Mouse (Mus musculus): ENCODE results near the gene Pum2. TPM values are rescaled to one million over a fixed set of nuclear protein-coding genes. Genes with fewer than 3 reads are reported as not detected.

Pum2 gene
- polyA plus RNA-seq, 1 experiment from 2014 or later, result 63.3 TPM

- Histone ChIP-seq H3K27ac (peak overlapping the region; percentile 46; the same call in 1 of the 2 replicates), H3K4me3 (no peak overlapping the region), H3K36me3 (no peaks in the 10 kb centered on the region), H3K27me3 (no peaks in the 10 kb centered on the region), H3K4me2 (replicated peaks) (no peak overlapping the region), H3K4me1 (peaks cover 39% of the 10 kb centered on the region; the same call in 1 of the 2 replicates), H3K9me3 (no peaks in the 10 kb centered on the region), H3K9ac (no peak overlapping the region)
- ATAC-seq (ENCODE audit: insufficient number of reproducible peaks, insufficient read depth, low FRiP score, low TSS enrichment), result no peak
- 79% methylated on average over 9 of the region's 9 CpGs for WGBS
Measured at GRCm38 (mm10) chr12:8781681-8782378, 107.9 kb downstream of the Pum2 start.

GRCm38 (mm10) chr12:8782565-8782964 lies 108.6 kb downstream of the Pum2 start:
- H3K27me3 ChIP-seq, result no peaks in the 10 kb centered on the region
- H3K4me1 ChIP-seq, result peaks cover 36% of the 10 kb centered on the region; the same call in 1 of the 2 replicates
- no peaks in the 10 kb centered on the region for H3K9me3 ChIP-seq
- no peak overlapping the region for H3K4me3 ChIP-seq
- H3K4me2 ChIP-seq (replicated peaks), result no peak overlapping the region
- no peaks in the 10 kb centered on the region for H3K36me3 ChIP-seq
- 75% methylated on average over 3 of the region's 3 CpGs for WGBS
- ATAC-seq (ENCODE audit: insufficient number of reproducible peaks, insufficient read depth, low FRiP score, low TSS enrichment), result no peak
- no peak overlapping the region for H3K27ac ChIP-seq
- no peak overlapping the region for H3K9ac ChIP-seq

- Histone ChIP-seq H3K4me3 (no peak overlapping the region), H3K4me1 (peaks cover 31% of the 10 kb centered on the region; the same call in 1 of the 2 replicates), H3K36me3 (peaks cover 2% of the 10 kb centered on the region; the same call in 1 of the 2 replicates), H3K9ac (no peak overlapping the region), H3K27me3 (no peaks in the 10 kb centered on the region), H3K4me2 (replicated peaks) (no peak overlapping the region), H3K9me3 (no peaks in the 10 kb centered on the region), H3K27ac (no peak overlapping the region)
- 72% methylated on average over 9 of the region's 9 CpGs for WGBS
- no peak for ATAC-seq (ENCODE audit: insufficient number of reproducible peaks, insufficient read depth, low FRiP score, low TSS enrichment)
Measured at GRCm38 (mm10) chr12:8784189-8784588, 110.3 kb downstream of the Pum2 start.

- Histone ChIP-seq H3K9ac (no peak overlapping the region), H3K27ac (no peak overlapping the region), H3K9me3 (no peaks in the 10 kb centered on the region), H3K4me2 (replicated peaks) (no peak overlapping the region), H3K4me1 (peaks cover 17% of the 10 kb centered on the region; the same call in 1 of the 2 replicates), H3K4me3 (no peak overlapping the region), H3K36me3 (peaks cover 25% of the 10 kb centered on the region), H3K27me3 (no peaks in the 10 kb centered on the region)
- WGBS, result 65% methylated on average over 5 of the region's 5 CpGs
- no peak for ATAC-seq (ENCODE audit: insufficient number of reproducible peaks, insufficient read depth, low FRiP score, low TSS enrichment)
Measured at GRCm38 (mm10) chr12:8786476-8786875, 112.5 kb downstream of the Pum2 start.

GRCm38 (mm10) chr12:8786984-8787730 lies 113.2 kb downstream of the Pum2 start:
- no peaks in the 10 kb centered on the region for H3K9me3 ChIP-seq
- no peak overlapping the region for H3K9ac ChIP-seq
- no peak overlapping the region for H3K4me2 ChIP-seq (replicated peaks)
- ATAC-seq (ENCODE audit: insufficient number of reproducible peaks, insufficient read depth, low FRiP score, low TSS enrichment), result no peak
- 89% methylated on average over 12 of the region's 12 CpGs for WGBS
- H3K27me3 ChIP-seq, result no peaks in the 10 kb centered on the region
- no peak overlapping the region for H3K27ac ChIP-seq
- no peak overlapping the region for H3K4me3 ChIP-seq
- H3K4me1 ChIP-seq, result peaks cover 10% of the 10 kb centered on the region; the same call in 1 of the 2 replicates
- H3K36me3 ChIP-seq, result peaks cover 32% of the 10 kb centered on the region

GRCm38 (mm10) chr12:8788469-8788868 lies 114.5 kb downstream of the Pum2 start:
- H3K4me1 ChIP-seq, result 0 out of 2 replicates have a peak, but pooled peaks cover 10% of the 10 kb centered on the region
- no peak overlapping the region for H3K4me2 ChIP-seq (replicated peaks)
- no peaks in the 10 kb centered on the region for H3K27me3 ChIP-seq
- H3K4me3 ChIP-seq, result no peak overlapping the region
- ATAC-seq (ENCODE audit: insufficient number of reproducible peaks, insufficient read depth, low FRiP score, low TSS enrichment), result no peak
- H3K9me3 ChIP-seq, result no peaks in the 10 kb centered on the region
- H3K27ac ChIP-seq, result no peak overlapping the region
- no peak overlapping the region for H3K9ac ChIP-seq
- H3K36me3 ChIP-seq, result peaks cover 45% of the 10 kb centered on the region
- 77% methylated on average over 3 of the region's 3 CpGs for WGBS

GRCm38 (mm10) chr12:8790615-8791014 lies 116.7 kb downstream of the Pum2 start:
- H3K4me2 ChIP-seq (replicated peaks), result no peak overlapping the region
- peaks cover 66% of the 10 kb centered on the region for H3K36me3 ChIP-seq
- WGBS, result 92% methylated on average over 12 of the region's 12 CpGs

GRCm38 (mm10) chr12:8793410-8794051 lies 119.6 kb downstream of the Pum2 start:
- WGBS, result 83% methylated on average over 2 of the region's 2 CpGs
- no peak for ATAC-seq (ENCODE audit: insufficient number of reproducible peaks, insufficient read depth, low FRiP score, low TSS enrichment)
- H3K4me3 ChIP-seq, result no peak overlapping the region

More at GRCm38 (mm10) chr12:8790615-8791014, 116.7 kb downstream of the Pum2 start:
- no peak for ATAC-seq (ENCODE audit: insufficient number of reproducible peaks, insufficient read depth, low FRiP score, low TSS enrichment)
- Histone ChIP-seq H3K9ac (no peak overlapping the region), H3K9me3 (0 out of 2 replicates have a peak, but pooled peaks cover 3% of the 10 kb centered on the region), H3K27ac (no peak overlapping the region), H3K4me3 (no peak overlapping the region), H3K4me1 (0 out of 2 replicates have a peak, but pooled peaks cover 5% of the 10 kb centered on the region), H3K27me3 (no peaks in the 10 kb centered on the region)

GRCm38 (mm10) chr12:8797936-8798335 lies 124.0 kb downstream of the Pum2 start:
- 80% methylated on average over 7 of the region's 7 CpGs for WGBS
- no peak overlapping the region for H3K9ac ChIP-seq
- 0 out of 2 replicates have a peak overlapping the region, but pooled peaks have one; percentile 23 for H3K27ac ChIP-seq
- H3K27me3 ChIP-seq, result no peaks in the 10 kb centered on the region
- 0 out of 2 replicates have a peak, but pooled peaks cover 3% of the 10 kb centered on the region for H3K9me3 ChIP-seq
- H3K4me3 ChIP-seq, result no peak overlapping the region
- H3K4me1 ChIP-seq, result peaks cover 22% of the 10 kb centered on the region
- no peak for ATAC-seq (ENCODE audit: insufficient number of reproducible peaks, insufficient read depth, low FRiP score, low TSS enrichment)
- peaks cover 27% of the 10 kb centered on the region for H3K36me3 ChIP-seq
- H3K4me2 ChIP-seq (replicated peaks), result no peak overlapping the region

More at GRCm38 (mm10) chr12:8793410-8794051, 119.6 kb downstream of the Pum2 start:
- Histone ChIP-seq H3K36me3 (peaks cover 66% of the 10 kb centered on the region), H3K9me3 (0 out of 2 replicates have a peak, but pooled peaks cover 3% of the 10 kb centered on the region), H3K27me3 (no peaks in the 10 kb centered on the region), H3K4me2 (replicated peaks) (no peak overlapping the region), H3K9ac (no peak overlapping the region), H3K4me1 (peaks cover 15% of the 10 kb centered on the region), H3K27ac (no peak overlapping the region)

- no peak overlapping the region for H3K4me2 ChIP-seq (replicated peaks)
- 0 out of 2 replicates have a peak, but pooled peaks cover 3% of the 10 kb centered on the region for H3K9me3 ChIP-seq
- H3K4me1 ChIP-seq, result peaks cover 25% of the 10 kb centered on the region
- peak overlapping the region; percentile 73 for H3K27ac ChIP-seq
- no peaks in the 10 kb centered on the region for H3K27me3 ChIP-seq
- H3K36me3 ChIP-seq, result peaks cover 21% of the 10 kb centered on the region
- WGBS, result 44% methylated on average over 9 of the region's 9 CpGs
- H3K9ac ChIP-seq, result no peak overlapping the region
- no peak for ATAC-seq (ENCODE audit: insufficient number of reproducible peaks, insufficient read depth, low FRiP score, low TSS enrichment)
- H3K4me3 ChIP-seq, result no peak overlapping the region
Measured at GRCm38 (mm10) chr12:8798486-8799020, 124.6 kb downstream of the Pum2 start.
